Mouse (Mus musculus): Measurements from ENCODE around the gene Efcab2. TPM values are rescaled to one million over a fixed set of nuclear protein-coding genes. Genes with fewer than 3 reads are reported as not detected.
A peak's percentile ranks its signal among the peaks of the same experiment; 100 is the strongest.

The Efcab2 gene
- 0.80 and 1.2 TPM in 2 replicates for total RNA-seq (2015)
- 2.0 and 2.8 TPM in 2 replicates for total RNA-seq (2017)

- peak; percentile 83 for ATAC-seq (ENCODE audit: poor library complexity, severe bottlenecking)
Observed at GRCm38 (mm10) chr1:178405951-178406711, at the start of gene Efcab2. Gene Efcab2, plus strand, starts transcription at chr1:178406085.

- ATAC-seq (ENCODE audit: poor library complexity, severe bottlenecking), result no peak
Observed at GRCm38 (mm10) chr1:178357776-178358710, 47.8 kb upstream of the Efcab2 start.

- ATAC-seq (ENCODE audit: poor library complexity, severe bottlenecking), result no peak
Observed at GRCm38 (mm10) chr1:178360264-178360663, 45.6 kb upstream of the Efcab2 start.

GRCm38 (mm10) chr1:178360702-178361101 is 45.2 kb upstream of the Efcab2 start:
- peak; percentile 56; the same call in 1 of the 2 replicates for ATAC-seq (ENCODE audit: poor library complexity, severe bottlenecking)

GRCm38 (mm10) chr1:178365171-178365570 is 40.7 kb upstream of the Efcab2 start:
- no peak for ATAC-seq (ENCODE audit: poor library complexity, severe bottlenecking)

- ATAC-seq (ENCODE audit: poor library complexity, severe bottlenecking), result no peak
Observed at GRCm38 (mm10) chr1:178368121-178368520, 37.8 kb upstream of the Efcab2 start.

- peak; percentile 94 for ATAC-seq (ENCODE audit: poor library complexity, severe bottlenecking)
Observed at GRCm38 (mm10) chr1:178368548-178369271, 37.2 kb upstream of the Efcab2 start.

GRCm38 (mm10) chr1:178369272-178369651 is 36.6 kb upstream of the Efcab2 start:
- ATAC-seq (ENCODE audit: poor library complexity, severe bottlenecking), result peak; percentile 69

- ATAC-seq (ENCODE audit: poor library complexity, severe bottlenecking), result no peak
Observed at GRCm38 (mm10) chr1:178372681-178373080, 33.2 kb upstream of the Efcab2 start.

- ATAC-seq (ENCODE audit: poor library complexity, severe bottlenecking), result no peak
Observed at GRCm38 (mm10) chr1:178375381-178375780, 30.5 kb upstream of the Efcab2 start.

GRCm38 (mm10) chr1:178376061-178376460 is 29.8 kb upstream of the Efcab2 start:
- ATAC-seq (ENCODE audit: poor library complexity, severe bottlenecking), result no peak

- no peak for ATAC-seq (ENCODE audit: poor library complexity, severe bottlenecking)
Observed at GRCm38 (mm10) chr1:178376907-178377306, 29.0 kb upstream of the Efcab2 start.

GRCm38 (mm10) chr1:178378115-178378514 is 27.8 kb upstream of the Efcab2 start:
- no peak for ATAC-seq (ENCODE audit: poor library complexity, severe bottlenecking)

GRCm38 (mm10) chr1:178379224-178379623 is 26.7 kb upstream of the Efcab2 start:
- no peak for ATAC-seq (ENCODE audit: poor library complexity, severe bottlenecking)

GRCm38 (mm10) chr1:178382165-178382564 is 23.7 kb upstream of the Efcab2 start:
- no peak for ATAC-seq (ENCODE audit: poor library complexity, severe bottlenecking)

GRCm38 (mm10) chr1:178388802-178389201 is 17.1 kb upstream of the Efcab2 start:
- ATAC-seq (ENCODE audit: poor library complexity, severe bottlenecking), result no peak

- ATAC-seq (ENCODE audit: poor library complexity, severe bottlenecking), result no peak
Observed at GRCm38 (mm10) chr1:178389401-178389800, 16.5 kb upstream of the Efcab2 start.

GRCm38 (mm10) chr1:178392970-178393369 is 12.9 kb upstream of the Efcab2 start:
- ATAC-seq (ENCODE audit: poor library complexity, severe bottlenecking), result peak; percentile 86

GRCm38 (mm10) chr1:178395091-178395490 is 10.8 kb upstream of the Efcab2 start:
- no peak for ATAC-seq (ENCODE audit: poor library complexity, severe bottlenecking)

- no peak for ATAC-seq (ENCODE audit: poor library complexity, severe bottlenecking)
Observed at GRCm38 (mm10) chr1:178396383-178396782, 9.5 kb upstream of the Efcab2 start.

GRCm38 (mm10) chr1:178399879-178400278 is 6.0 kb upstream of the Efcab2 start:
- ATAC-seq (ENCODE audit: poor library complexity, severe bottlenecking), result no peak
